Mouse (Mus musculus): ENCODE measurements around the gene Ell.

Gene Ell

GRCm38 (mm10) chr8:70618888-70619334, 79.7 kb downstream of the Ell start:
- no peak for DNase-seq

GRCm38 (mm10) chr8:70622220-70622619, 83.0 kb downstream of the Ell start:
- no peak for DNase-seq

GRCm38 (mm10) chr8:70625104-70625503, 85.8 kb downstream of the Ell start:
- DNase-seq = no peak

- DNase-seq = no peak
These were observed 87.8 kb downstream of the Ell start for GRCm38 (mm10) chr8:70627041-70627440.

GRCm38 (mm10) chr8:70628986-70629490, 89.8 kb downstream of the Ell start:
- no peak for DNase-seq

GRCm38 (mm10) chr8:70629574-70630531, 90.6 kb downstream of the Ell start:
- DNase-seq = peak; percentile 96

- DNase-seq = no peak
These were observed 91.5 kb downstream of the Ell start for GRCm38 (mm10) chr8:70630532-70631381.

GRCm38 (mm10) chr8:70631436-70631835, 92.2 kb downstream of the Ell start:
- DNase-seq = no peak

GRCm38 (mm10) chr8:70632346-70632892, 93.2 kb downstream of the Ell start, which contains the start of gene Gdf15:
Gene Gdf15 (minus strand): TSS chr8:70632456.
- DNase-seq = no peak

- DNase-seq = no peak
These were observed 94.8 kb downstream of the Ell start for GRCm38 (mm10) chr8:70634066-70634465.

GRCm38 (mm10) chr8:70635527-70635926, 96.3 kb downstream of the Ell start:
- no peak for DNase-seq

- DNase-seq = no peak
These were observed 97.6 kb downstream of the Ell start for GRCm38 (mm10) chr8:70636838-70637237.

GRCm38 (mm10) chr8:70638752-70639151, 99.5 kb downstream of the Ell start:
- no peak for DNase-seq

Data from cerebellum, adult 8-10 months (tissue).